Mouse (Mus musculus): ENCODE measurements around the gene Ddc. TPM values are rescaled to one million over a fixed set of nuclear protein-coding genes. Genes with fewer than 3 reads are reported as not detected.

Ddc gene
- polyA plus RNA-seq, 1 experiment from 2014 or later, result 3.3 TPM

DNA sequence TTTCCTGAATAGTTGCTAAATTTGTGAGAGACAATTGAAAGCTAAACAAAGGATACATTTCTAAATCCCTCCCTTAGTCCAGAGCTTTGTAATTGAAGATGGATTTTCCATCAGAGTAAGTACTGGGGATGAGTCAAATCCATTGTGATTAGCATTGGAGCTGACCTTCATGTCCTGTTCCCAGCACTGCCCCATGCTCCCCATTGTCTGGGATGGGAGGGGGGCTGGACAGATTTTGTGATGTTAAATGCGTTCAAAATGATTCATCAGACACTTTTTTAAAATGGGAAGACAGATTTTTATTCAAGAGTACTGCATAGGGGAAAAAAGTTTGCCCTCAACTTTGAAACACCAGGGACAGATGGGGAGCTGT is 16.2 kb downstream of the Ddc start:
- WGBS, result 22% methylated on average over 1 of the region's 1 CpGs
- Histone ChIP-seq H3K9ac (no peak overlapping the region), H3K27ac (replicated peaks) (no peak overlapping the region), H3K4me3 (no peak overlapping the region), H3K4me1 (replicated peaks) (peaks cover 28% of the 10 kb centered on the region), H3K36me3 (no peaks in the 10 kb centered on the region), H3K27me3 (no peaks in the 10 kb centered on the region), H3K9me3 (no peaks in the 10 kb centered on the region), H3K4me2 (no peak overlapping the region)
- no peak for ATAC-seq (ENCODE audit: low read depth)

DNA sequence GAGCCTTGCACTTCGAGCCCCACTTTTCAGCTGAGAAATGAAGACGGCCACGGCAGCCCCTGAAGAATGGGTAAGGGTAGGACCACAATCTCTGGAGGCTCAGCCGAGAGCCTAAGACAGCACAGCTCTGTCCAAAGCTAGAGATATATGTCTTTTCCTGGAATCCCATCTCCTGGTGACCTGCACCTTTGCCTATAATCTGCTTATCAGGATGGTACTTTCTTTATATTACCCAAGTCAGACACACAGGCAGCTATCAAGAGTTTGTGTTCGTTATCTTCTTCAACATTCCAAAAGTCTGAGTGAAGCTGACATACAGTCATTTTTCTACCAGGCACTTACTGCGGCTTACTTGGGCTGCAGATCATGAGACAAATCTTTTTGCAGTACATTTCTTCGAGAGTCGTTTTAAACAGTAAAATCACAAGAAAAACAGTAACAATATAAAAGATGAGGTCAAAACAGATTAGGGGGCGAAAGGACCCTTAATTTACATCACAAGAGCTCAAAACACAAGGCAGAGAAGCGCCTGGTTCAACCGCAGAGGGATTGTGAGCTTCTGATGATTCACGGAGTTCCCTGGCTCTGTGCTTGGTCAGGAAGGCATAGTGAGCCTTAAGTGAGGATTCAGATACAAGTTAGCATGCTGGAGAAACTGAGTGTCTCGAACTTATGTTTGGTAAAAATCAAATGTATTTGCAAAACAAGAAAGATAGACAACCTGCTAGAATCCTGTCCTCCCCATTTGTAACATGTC is 16.7 kb downstream of the Ddc start:
- Histone ChIP-seq H3K4me1 (replicated peaks) (peaks cover 28% of the 10 kb centered on the region), H3K4me3 (no peak overlapping the region), H3K4me2 (no peak overlapping the region), H3K27me3 (no peaks in the 10 kb centered on the region), H3K27ac (replicated peaks) (no peak overlapping the region), H3K9me3 (no peaks in the 10 kb centered on the region), H3K9ac (no peak overlapping the region), H3K36me3 (no peaks in the 10 kb centered on the region)
- ATAC-seq (ENCODE audit: low read depth), result no peak
- WGBS, result 37% methylated on average over 13 of the region's 13 CpGs

DNA sequence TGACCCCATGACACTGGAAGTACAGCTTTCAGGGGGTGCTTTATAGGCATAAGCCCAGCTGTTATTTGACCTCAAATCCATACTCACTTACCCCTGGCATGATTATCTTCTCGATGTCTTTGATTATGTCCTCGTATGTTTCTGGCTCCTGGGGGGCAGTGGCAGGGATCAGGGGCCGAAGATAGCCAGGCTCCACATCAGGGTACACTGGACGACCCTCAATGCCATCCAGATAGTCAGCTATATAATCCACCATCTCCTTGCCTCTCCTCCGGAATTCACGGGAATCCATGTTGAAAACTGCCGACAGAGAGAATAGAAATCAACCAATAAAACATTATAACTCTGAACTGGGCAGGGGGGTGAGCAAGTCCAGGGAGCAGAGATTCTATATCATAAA is 17.6 kb downstream of the Ddc start:
- ATAC-seq (ENCODE audit: low read depth), result no peak
- Histone ChIP-seq H3K27ac (replicated peaks) (no peak overlapping the region), H3K4me1 (replicated peaks) (peaks cover 21% of the 10 kb centered on the region), H3K27me3 (no peaks in the 10 kb centered on the region), H3K9me3 (no peaks in the 10 kb centered on the region), H3K4me3 (no peak overlapping the region), H3K36me3 (no peaks in the 10 kb centered on the region), H3K9ac (no peak overlapping the region), H3K4me2 (no peak overlapping the region)
- 83% methylated on average over 7 of the region's 7 CpGs for WGBS

DNA sequence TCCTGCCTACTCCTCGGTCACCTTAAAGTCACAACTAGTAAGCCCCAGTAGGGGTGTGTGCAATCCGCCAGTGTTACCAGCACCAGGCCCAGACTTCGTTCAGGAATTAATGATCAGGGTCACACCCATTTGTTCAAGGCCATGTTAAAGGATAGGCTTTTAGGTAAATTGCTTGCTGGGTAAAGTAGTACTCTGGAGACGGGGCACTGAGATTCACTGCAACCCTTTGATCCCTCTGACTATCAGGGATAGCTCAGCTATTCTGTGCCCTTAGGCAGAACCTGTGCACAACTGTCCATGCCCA is 18.3 kb downstream of the Ddc start:
- Histone ChIP-seq H3K36me3 (no peaks in the 10 kb centered on the region), H3K4me3 (no peak overlapping the region), H3K4me2 (no peak overlapping the region), H3K27ac (replicated peaks) (no peak overlapping the region), H3K9me3 (no peaks in the 10 kb centered on the region), H3K4me1 (replicated peaks) (peaks cover 14% of the 10 kb centered on the region), H3K27me3 (no peaks in the 10 kb centered on the region), H3K9ac (no peak overlapping the region)
- ATAC-seq (ENCODE audit: low read depth), result no peak
- 64% methylated on average over 4 of the region's 4 CpGs for WGBS

DNA sequence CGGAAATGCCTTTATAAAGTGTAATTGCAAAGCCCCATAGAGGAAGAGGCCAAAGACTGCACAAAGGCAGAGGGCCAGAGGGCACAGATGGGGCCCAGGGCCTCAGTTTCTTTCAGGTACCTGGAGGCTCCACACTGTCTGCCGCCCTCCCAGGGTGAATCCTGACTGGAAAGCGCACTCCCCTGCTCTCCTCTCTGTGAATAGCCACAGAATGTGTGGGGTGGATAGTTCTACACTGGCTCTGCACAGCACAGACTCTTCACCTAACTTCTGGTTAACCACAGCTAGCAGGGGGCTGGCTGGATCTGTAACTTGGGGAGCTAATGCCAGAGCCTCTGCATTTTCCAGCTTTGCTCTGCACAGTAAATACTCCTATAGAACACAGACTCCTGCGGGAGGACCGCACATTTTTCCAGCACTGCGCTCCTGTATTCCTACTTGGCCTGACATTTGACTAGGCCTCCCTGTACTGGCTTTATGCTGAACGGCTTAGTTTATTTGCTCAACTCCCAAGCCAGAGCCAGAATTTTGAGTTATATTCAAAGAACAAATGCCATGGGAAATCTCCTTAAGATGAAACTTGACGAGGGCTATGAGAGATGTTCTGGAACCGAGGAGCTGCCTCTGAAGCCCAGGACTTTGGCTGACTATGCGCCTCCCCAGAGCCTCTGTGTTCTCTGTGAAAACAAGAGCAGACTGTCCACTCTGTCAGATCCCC is 18.8 kb downstream of the Ddc start:
- WGBS, result 59% methylated on average over 10 of the region's 10 CpGs
- Histone ChIP-seq H3K27me3 (no peaks in the 10 kb centered on the region), H3K4me3 (no peak overlapping the region), H3K9ac (no peak overlapping the region), H3K36me3 (no peaks in the 10 kb centered on the region), H3K9me3 (no peaks in the 10 kb centered on the region), H3K27ac (replicated peaks) (peak overlapping the region; percentile 71), H3K4me1 (replicated peaks) (peaks cover 9% of the 10 kb centered on the region), H3K4me2 (no peak overlapping the region)
- ATAC-seq (ENCODE audit: low read depth), result peak; percentile 26; the same call in 1 of the 2 replicates

DNA sequence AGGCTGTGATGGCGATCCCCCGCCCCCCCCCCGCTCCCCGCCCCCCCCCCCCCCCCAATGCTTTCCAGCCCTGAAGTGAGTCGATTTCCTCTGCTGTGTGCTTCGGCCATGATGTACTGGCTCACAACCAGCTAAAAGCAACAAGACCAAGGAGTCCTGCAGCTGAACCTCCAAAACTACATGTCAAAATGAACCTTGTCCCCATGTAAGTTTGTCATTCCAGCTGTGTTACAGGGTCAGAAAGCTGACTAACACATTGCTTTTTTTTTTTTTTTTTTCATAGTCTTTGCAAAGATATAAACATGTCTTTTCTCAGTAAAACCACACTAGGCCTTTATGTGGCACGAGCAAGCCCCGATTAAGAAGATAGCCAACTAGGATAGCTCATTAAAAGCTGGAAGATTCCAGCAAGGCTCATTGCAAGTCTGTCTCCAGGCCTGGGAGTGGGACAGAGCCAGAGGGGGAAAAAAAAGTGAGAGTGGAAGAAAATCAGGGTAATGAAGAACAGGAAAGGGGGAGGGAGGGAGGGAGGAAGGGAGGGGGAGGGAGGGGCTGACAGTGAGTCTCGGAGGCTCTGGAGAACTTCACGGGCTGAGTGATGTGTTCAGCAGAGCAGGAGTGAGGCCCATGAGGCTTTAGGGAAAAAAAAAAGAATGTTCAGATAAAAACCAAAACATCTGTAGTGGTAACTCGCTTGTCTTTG is 19.5 kb downstream of the Ddc start:
- Histone ChIP-seq H3K27ac (replicated peaks) (peak overlapping the region; percentile 71), H3K4me3 (no peak overlapping the region), H3K9me3 (no peaks in the 10 kb centered on the region), H3K36me3 (no peaks in the 10 kb centered on the region), H3K4me1 (replicated peaks) (peaks cover 13% of the 10 kb centered on the region), H3K27me3 (no peaks in the 10 kb centered on the region), H3K4me2 (no peak overlapping the region), H3K9ac (no peak overlapping the region)
- WGBS, result 17% methylated on average over 10 of the region's 11 CpGs
- ATAC-seq (ENCODE audit: low read depth), result 0 out of 2 replicates have a peak, but pooled peaks have one; percentile 13

DNA sequence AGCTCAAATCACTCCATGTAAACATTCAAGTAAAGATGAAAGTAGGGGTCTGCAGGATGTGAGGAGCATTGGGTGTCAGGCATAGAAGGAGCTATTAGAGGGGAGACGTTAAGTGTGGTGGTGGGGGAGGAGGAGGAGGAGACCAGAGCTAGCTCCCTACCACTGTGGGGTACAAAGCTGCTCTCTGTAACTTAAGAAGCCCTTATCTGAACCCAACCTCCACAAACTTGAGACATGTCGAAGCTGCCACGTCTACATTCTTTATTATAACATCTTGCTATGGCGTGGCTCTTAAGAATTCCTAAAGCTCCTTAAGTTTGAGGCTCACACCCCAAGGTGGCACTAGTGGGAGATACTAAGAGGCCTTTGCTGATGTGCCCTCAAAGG is 20.1 kb downstream of the Ddc start:
- Histone ChIP-seq H3K27ac (replicated peaks) (no peak overlapping the region), H3K4me3 (no peak overlapping the region), H3K9me3 (no peaks in the 10 kb centered on the region), H3K4me2 (no peak overlapping the region), H3K4me1 (replicated peaks) (peaks cover 19% of the 10 kb centered on the region), H3K9ac (no peak overlapping the region), H3K36me3 (no peaks in the 10 kb centered on the region), H3K27me3 (no peaks in the 10 kb centered on the region)
- WGBS, result 45% methylated on average over 4 of the region's 4 CpGs
- no peak for ATAC-seq (ENCODE audit: low read depth)

DNA sequence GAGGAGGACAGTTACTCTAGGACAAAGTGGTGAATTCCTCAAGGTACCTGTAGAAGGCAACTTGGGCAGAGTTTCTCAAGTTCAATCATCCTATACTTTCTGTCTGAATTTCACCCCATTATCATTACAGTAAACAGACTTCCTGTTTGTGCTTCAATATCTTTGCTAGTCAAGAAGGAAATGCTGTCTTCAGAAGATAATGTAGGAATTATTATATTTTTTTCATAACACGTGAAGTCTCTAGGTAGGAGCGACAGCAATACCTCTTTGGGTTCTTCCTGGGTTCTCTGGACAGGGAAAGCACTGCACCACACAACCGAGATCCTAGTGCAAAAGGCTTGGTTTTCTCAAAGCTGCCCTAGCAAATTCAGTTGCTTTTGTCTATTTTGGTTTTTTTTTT is 21.6 kb downstream of the Ddc start:
- Histone ChIP-seq H3K9ac (no peak overlapping the region), H3K4me3 (no peak overlapping the region), H3K27ac (replicated peaks) (no peak overlapping the region), H3K4me2 (no peak overlapping the region), H3K36me3 (no peaks in the 10 kb centered on the region), H3K4me1 (replicated peaks) (peaks cover 21% of the 10 kb centered on the region), H3K27me3 (no peaks in the 10 kb centered on the region), H3K9me3 (no peaks in the 10 kb centered on the region)
- WGBS, result 93% methylated on average over 3 of the region's 3 CpGs
- ATAC-seq (ENCODE audit: low read depth), result no peak

DNA sequence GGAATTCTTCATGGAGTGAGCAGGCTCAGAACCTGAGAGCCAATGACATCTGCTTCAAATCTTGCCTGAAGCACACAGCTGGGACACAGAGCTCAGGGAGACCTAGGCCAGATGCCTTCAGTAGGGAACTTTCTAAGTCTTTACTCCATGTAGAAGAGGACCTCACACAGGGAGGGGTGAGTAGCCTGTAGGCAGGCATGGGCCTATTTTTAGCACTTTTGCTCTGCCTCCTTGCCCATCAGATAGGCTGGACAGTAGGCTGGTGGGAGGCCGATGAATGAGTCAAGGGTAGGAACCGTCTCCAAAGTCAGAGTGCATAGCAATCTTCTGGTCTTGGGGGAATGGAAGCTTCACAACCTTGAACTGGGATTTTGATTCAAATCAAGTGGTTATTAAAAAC is 22.7 kb downstream of the Ddc start:
- Histone ChIP-seq H3K9me3 (no peaks in the 10 kb centered on the region), H3K9ac (no peak overlapping the region), H3K27me3 (no peaks in the 10 kb centered on the region), H3K4me1 (replicated peaks) (peaks cover 18% of the 10 kb centered on the region), H3K36me3 (no peaks in the 10 kb centered on the region), H3K4me3 (no peak overlapping the region), H3K27ac (replicated peaks) (no peak overlapping the region), H3K4me2 (no peak overlapping the region)
- 97% methylated on average over 2 of the region's 2 CpGs for WGBS
- ATAC-seq (ENCODE audit: low read depth), result no peak

DNA sequence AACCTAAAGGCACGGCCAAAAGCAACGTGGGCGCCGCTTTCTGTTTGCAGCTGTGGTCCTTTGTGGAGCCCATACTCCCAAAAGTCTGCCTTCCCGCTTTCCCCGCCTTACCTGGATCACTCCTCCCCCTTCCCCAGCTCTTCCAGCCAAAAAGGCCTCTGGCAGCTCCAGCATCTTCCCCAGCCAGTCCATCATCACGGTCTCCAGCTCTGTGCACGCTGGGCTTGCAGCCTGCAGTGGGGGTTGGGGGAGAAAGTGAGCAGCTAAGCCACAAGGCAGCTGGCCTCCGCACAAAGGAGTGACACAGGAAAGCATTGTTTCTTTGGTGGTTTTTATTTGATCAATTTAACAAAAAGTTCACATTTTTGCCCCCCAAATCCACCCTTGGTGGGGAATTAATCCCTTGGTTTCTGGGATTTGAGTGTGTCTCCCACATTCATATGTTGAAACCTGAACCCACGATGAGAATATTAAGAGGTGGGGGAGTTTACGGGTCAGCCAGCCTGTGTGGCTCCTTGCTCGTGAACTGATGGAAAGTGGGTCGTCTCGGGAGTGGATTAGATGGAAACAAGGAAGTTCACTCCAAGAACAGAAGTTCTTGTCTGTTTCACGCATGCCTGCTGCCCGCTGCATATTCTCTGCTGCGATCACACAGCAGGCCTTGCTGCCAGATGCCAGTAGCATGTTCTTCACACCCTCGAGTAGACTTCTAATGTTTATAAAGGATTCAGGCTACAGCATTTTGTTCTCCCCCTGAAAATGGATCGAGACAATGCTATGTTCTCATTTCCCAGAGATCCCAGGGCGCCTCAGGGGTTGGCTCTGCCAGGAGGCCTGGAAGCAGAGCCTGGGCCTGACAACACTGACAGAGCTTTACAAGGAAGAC is 24.7 kb downstream of the Ddc start:
- ATAC-seq (ENCODE audit: low read depth), result no peak
- peaks cover 17% of the 10 kb centered on the region for H3K4me1 ChIP-seq (replicated peaks)
- no peaks in the 10 kb centered on the region for H3K36me3 ChIP-seq
- no peaks in the 10 kb centered on the region for H3K27me3 ChIP-seq
- 0 out of 2 replicates have a peak overlapping the region, but pooled peaks have one; percentile 42 for H3K27ac ChIP-seq (replicated peaks)
- H3K4me2 ChIP-seq, result no peak overlapping the region
- no peaks in the 10 kb centered on the region for H3K9me3 ChIP-seq
- no peak overlapping the region for H3K9ac ChIP-seq
- H3K4me3 ChIP-seq, result no peak overlapping the region
- WGBS, result 59% methylated on average over 20 of the region's 20 CpGs

DNA sequence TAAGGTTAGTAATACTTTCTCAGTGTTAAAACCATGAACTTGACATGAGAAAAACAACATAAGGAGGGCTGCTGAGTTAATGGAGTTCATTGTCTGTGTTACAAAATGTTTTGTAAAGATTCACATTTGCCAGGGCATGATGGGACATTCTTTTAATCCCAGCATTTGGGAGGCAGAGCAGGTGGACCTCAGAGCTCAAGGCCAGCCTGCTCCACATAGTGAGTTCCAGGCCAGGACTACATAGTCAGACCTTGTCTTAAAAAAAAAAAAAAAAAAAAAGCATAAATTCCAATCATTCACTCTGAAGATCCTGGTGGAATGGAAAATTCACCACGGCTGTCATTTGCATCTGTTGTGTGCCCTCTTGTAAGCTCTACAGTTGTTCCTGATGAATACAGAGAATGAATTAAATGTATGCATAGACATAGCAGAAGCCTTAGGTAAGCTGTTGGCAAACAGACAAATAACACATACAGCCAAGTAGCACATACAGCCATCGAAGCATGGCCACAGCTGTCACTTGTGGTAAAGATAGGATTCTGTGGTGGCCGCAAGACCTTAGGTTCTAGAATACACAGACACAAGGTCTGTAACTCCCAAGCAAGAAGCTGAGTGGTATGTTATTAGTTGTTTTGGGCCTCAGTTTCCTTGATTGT is 25.7 kb downstream of the Ddc start:
- Histone ChIP-seq H3K27me3 (no peaks in the 10 kb centered on the region), H3K9ac (no peak overlapping the region), H3K4me3 (no peak overlapping the region), H3K27ac (replicated peaks) (no peak overlapping the region), H3K36me3 (no peaks in the 10 kb centered on the region), H3K4me1 (replicated peaks) (peaks cover 22% of the 10 kb centered on the region), H3K9me3 (no peaks in the 10 kb centered on the region), H3K4me2 (no peak overlapping the region)
- no peak for ATAC-seq (ENCODE audit: low read depth)
- WGBS, result 69% methylated on average over 3 of the region's 3 CpGs

Data from neural tube, embryonic 13.5 days (tissue).